ENCODE assay signal across 8 mouse cellular contexts in genomic region chr2:65396128-65396527, GRCm38 (mm10). TPM values are rescaled to one million over a fixed set of nuclear protein-coding genes. Genes with fewer than 3 reads are reported as not detected.
DNase-seq lines count a peak whose midpoint lies in the region; ATAC-seq lines count a peak whose summit lies in the region.

No protein-coding gene starts in this region.

- peak; percentile 28 for DNase-seq in layer of hippocampus, adult 11-12 months (ENCODE audit: low spot score)
- no peak for DNase-seq in layer of hippocampus, postnatal 25 days (ENCODE audit: extremely low spot score in 1 of 2, low spot score in 1 of 2)
- DNase-seq in NIH3T3 (ENCODE audit: low read depth): peak; percentile 63
- peak; percentile 70 for DNase-seq in embryo, embryonic 11 days
- no peak for DNase-seq in ovary, postnatal 14 days (ENCODE audit: low spot score)
- no peak for DNase-seq in spleen, postnatal 4 days (ENCODE audit: low spot score in 2 of 2)
- no peak for DNase-seq in ovary, postnatal 36 days (ENCODE audit: low spot score)

- 0 out of 2 replicates have a peak, but pooled peaks have one; percentile 33 for ATAC-seq in megakaryocyte, adult 5-6 weeks (ENCODE audit: poor library complexity, severe bottlenecking)

RNA-seq across cellular contexts. Expression of gene Slc38a11, which starts 32.3 kb away (rescaled TPM):
- total RNA-seq in layer of hippocampus, postnatal 25 days (2021): 1 to 10 TPM; 2.3 to 3.7 TPM
- not detected in 2 replicates for total RNA-seq in megakaryocyte, adult 5-6 weeks (2015)
- total RNA-seq in megakaryocyte, adult 5-6 weeks (2017): not detected in 2 replicates

Comparison
In these comparisons a context has a peak if more than half of its experiments do, and no peak if none do; other contexts are left out.
1. DNase-seq: peak in layer of hippocampus, adult 11-12 months (single experiment), NIH3T3 (single experiment) and embryo, embryonic 11 days (single experiment); none in layer of hippocampus, postnatal 25 days (0 of 2), ovary, postnatal 14 days (single experiment), spleen, postnatal 4 days (0 of 2) and ovary, postnatal 36 days (single experiment).